Mouse (Mus musculus) stomach, postnatal 0 days (tissue): Measurements from ENCODE around the gene Ppm1g.

Source experiments
- CTCF ChIP-seq: IDR thresholded peaks from 2 replicates; pipeline ENCODE4 v1.5.1; 2016; ENCODE audit warnings: antibody characterized with exemption, low read depth, mild to moderate bottlenecking, moderate library complexity
- EP300 ChIP-seq: optimal IDR thresholded peaks from 2 replicates; pipeline ENCODE3; 2016; ENCODE audit warnings: antibody characterized with exemption

GRCm38 (mm10) chr5:31203866-31204265, 16.6 kb downstream of the Ppm1g start:
- no peak for TF ChIP-seq CTCF
- TF ChIP-seq EP300, result no peak
